Mouse (Mus musculus): ENCODE results near the gene Gsap.
"Not testable (repeated sequence)": the region's sequence is repeated elsewhere in the genome, so short reads cannot be mapped to it uniquely, and the experiment has no call there.

Gene Gsap

GRCm38 (mm10) chr5:21261202-21261844 lies 75.3 kb downstream of the Gsap start:
- DNase-seq: no peak

GRCm38 (mm10) chr5:21263202-21264055 lies 77.4 kb downstream of the Gsap start:
- no peak for DNase-seq

GRCm38 (mm10) chr5:21264352-21265021 lies 78.4 kb downstream of the Gsap start:
- no peak for DNase-seq

GRCm38 (mm10) chr5:21265049-21265448 lies 79.0 kb downstream of the Gsap start:
- peak; percentile 83 for DNase-seq

GRCm38 (mm10) chr5:21267090-21267489 lies 81.0 kb downstream of the Gsap start:
- DNase-seq: no peak

- DNase-seq: no peak
Measured at GRCm38 (mm10) chr5:21269446-21269845, 83.4 kb downstream of the Gsap start.

- no peak for DNase-seq
Measured at GRCm38 (mm10) chr5:21270756-21271155, 84.7 kb downstream of the Gsap start.

- DNase-seq: no peak
Measured at GRCm38 (mm10) chr5:21271386-21272354, 85.6 kb downstream of the Gsap start.

- DNase-seq: not testable (repeated sequence)
Measured at GRCm38 (mm10) chr5:21277685-21278084, 91.6 kb downstream of the Gsap start.

GRCm38 (mm10) chr5:21283356-21284062 lies 97.5 kb downstream of the Gsap start:
- no peak for DNase-seq

- no peak for DNase-seq
Measured at GRCm38 (mm10) chr5:21288658-21289435, 102.8 kb downstream of the Gsap start.

GRCm38 (mm10) chr5:21290594-21290993 lies 104.5 kb downstream of the Gsap start:
- no peak for DNase-seq

- DNase-seq: no peak
Measured at GRCm38 (mm10) chr5:21295683-21296082, 109.6 kb downstream of the Gsap start.

GRCm38 (mm10) chr5:21299076-21299755 lies 113.2 kb downstream of the Gsap start:
- no peak for DNase-seq

GRCm38 (mm10) chr5:21300058-21300457 lies 114.0 kb downstream of the Gsap start:
- DNase-seq: no peak

GRCm38 (mm10) chr5:21301011-21301410 lies 115.0 kb downstream of the Gsap start:
- DNase-seq: no peak

- DNase-seq: no peak
Measured at GRCm38 (mm10) chr5:21307165-21307564, 121.1 kb downstream of the Gsap start.

- DNase-seq: no peak
Measured at GRCm38 (mm10) chr5:21314696-21315095, 128.6 kb downstream of the Gsap start.

GRCm38 (mm10) chr5:21320138-21320537 lies 134.1 kb downstream of the Gsap start:
- DNase-seq: no peak

- peak; percentile 36 for DNase-seq
Measured at GRCm38 (mm10) chr5:21326494-21326893, 140.4 kb downstream of the Gsap start.
